Mouse (Mus musculus) liver, adult 2 months (tissue): ENCODE data around the gene Smc1b. TPM values are rescaled to one million over a fixed set of nuclear protein-coding genes. Genes with fewer than 3 reads are reported as not detected.

Experiments
- DNase-seq: peaks from one replicate; pipeline ENCODE4 v3.0.0-alpha.2; 2011; ENCODE audit warnings: low read depth, low spot score; ENCODE audit errors: extremely low read depth
- H3K27ac ChIP-seq: fragments of 200-500 bp; replicated peaks from 2 replicates; pipeline ENCODE4 v1.5.1; 2012; ENCODE audit warnings: low read depth, mild to moderate bottlenecking, control low read depth, inconsistent platforms, low read length; ENCODE audit not compliant: insufficient read depth
- H3K27me3 ChIP-seq: fragments of 200-500 bp; 2 replicates; pipeline ENCODE4 v1.6.1; 2012; ENCODE audit warnings: mild to moderate bottlenecking, moderate library complexity, low read length, inconsistent platforms; ENCODE audit not compliant: control insufficient read depth, insufficient read depth
- H3K36me3 ChIP-seq: fragments of 200-500 bp; 2 replicates; pipeline ENCODE4 v1.6.1; 2012; ENCODE audit warnings: low read length, inconsistent platforms; ENCODE audit not compliant: control insufficient read depth, insufficient read depth
- H3K4me1 ChIP-seq: fragments of 200-500 bp; 2 replicates; pipeline ENCODE4 v1.6.1; 2011; ENCODE audit warnings: low read length; ENCODE audit not compliant: control insufficient read depth, insufficient read depth
- H3K4me3 ChIP-seq: fragments of 200-500 bp; 2 replicates; pipeline ENCODE4 v1.5.1; 2011; ENCODE audit warnings: low read depth, mild to moderate bottlenecking, control low read depth, low read length, moderate library complexity; ENCODE audit not compliant: insufficient read depth
- H3K79me2 ChIP-seq: fragments of 200-500 bp; 2 replicates; pipeline ENCODE4 v1.6.1; 2012; ENCODE audit warnings: inconsistent platforms, mild to moderate bottlenecking, low read length, moderate library complexity; ENCODE audit not compliant: control insufficient read depth, insufficient read depth
- H3K9ac ChIP-seq: fragments of 200-500 bp; 2 replicates; pipeline ENCODE4 v1.6.1; 2012; ENCODE audit warnings: low read depth, mild to moderate bottlenecking, control low read depth, inconsistent platforms, low read length
- CTCF ChIP-seq: fragments of 200-500 bp; IDR thresholded peaks from 2 replicates; pipeline ENCODE4 v1.5.1; 2011; ENCODE audit warnings: low read depth, low read length, control low read depth
- POLR2A ChIP-seq: fragments of 200-500 bp; IDR thresholded peaks from 2 replicates; pipeline ENCODE4 v1.6.1; 2011; ENCODE audit warnings: low read length, control low read depth; ENCODE audit not compliant: insufficient read depth; ENCODE audit errors: extremely low read depth
- WGBS: fragments of 180-500 bp; shearing (Covaris S2); methylation state at CpG from one replicate; pipeline ENCODE4 v1.1.7; 2018; 5-methylcytosine and 5-hydroxymethylcytosine counted together
- polyA plus RNA-seq: library from polyadenylated mRNA; depleted of rRNA; stranded (reverse); fragments of >200 nt; gene quantifications from 2 replicates; pipeline ENCODE4 v1.2.3, GENCODE M21; 2012
- total RNA-seq: library from RNA; depleted of rRNA; stranded (reverse); fragments of >200 nt; gene quantifications from 2 replicates; pipeline ENCODE4 v1.2.3, GENCODE M21; 2014

Gene Smc1b
- total and polyA plus RNA-seq, 2 experiments: 0.01 to 2.5 TPM

DNA sequence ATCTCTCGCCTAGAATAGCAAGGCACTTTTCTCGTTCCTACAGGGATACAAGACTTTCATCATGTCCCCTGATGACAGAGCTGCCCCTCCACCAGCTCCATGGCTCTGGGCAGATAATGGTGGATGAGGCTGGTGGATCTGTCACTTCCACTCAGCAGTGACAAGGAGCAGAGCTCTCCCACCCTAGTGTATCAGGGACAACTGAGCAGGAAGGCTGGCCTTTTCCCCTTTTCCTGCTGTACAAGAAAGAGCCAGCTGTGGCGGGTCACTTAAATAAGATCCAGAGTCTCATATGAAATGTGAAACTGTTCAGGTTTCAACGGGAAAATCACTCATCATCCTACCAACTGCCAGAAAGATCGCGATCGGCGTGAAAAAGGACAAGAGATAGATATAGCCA is 41.7 kb upstream of the Smc1b start:
- Histone ChIP-seq H3K4me1 (no peaks in the 10 kb centered on the region), H3K36me3 (no peaks in the 10 kb centered on the region), H3K27me3 (no peaks in the 10 kb centered on the region), H3K79me2 (no peaks in the 10 kb centered on the region), H3K27ac (no peak overlapping the region), H3K4me3 (no peak overlapping the region), H3K9ac (no peak overlapping the region)
- TF ChIP-seq CTCF: no peak
- TF ChIP-seq POLR2A: no peak
- WGBS: 82% methylated on average over 8 of the region's 8 CpGs
- no peak for DNase-seq

DNA sequence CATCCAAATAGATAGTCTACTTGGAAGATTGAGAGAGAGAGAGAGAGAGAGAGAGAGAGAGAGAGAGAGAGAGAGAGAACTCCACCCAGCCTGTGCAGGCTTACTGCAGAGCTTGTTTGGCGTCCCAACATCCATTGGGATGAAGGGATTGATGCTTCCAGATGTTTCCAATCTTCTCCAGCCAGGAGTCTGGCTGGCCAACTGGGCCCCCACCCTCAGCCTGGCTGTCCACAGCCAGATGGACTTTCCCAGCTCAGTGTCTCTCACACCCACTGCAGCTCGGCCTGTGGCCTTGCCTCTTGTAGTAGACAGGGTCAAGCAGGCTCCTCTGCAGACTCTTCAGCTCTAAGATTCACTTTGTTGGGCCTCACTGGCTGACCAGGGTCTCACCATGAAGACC is 40.3 kb upstream of the Smc1b start:
- no peak for TF ChIP-seq POLR2A
- no peak for TF ChIP-seq CTCF
- H3K4me1 ChIP-seq: no peaks in the 10 kb centered on the region
- WGBS: 81% methylated on average over 2 of the region's 2 CpGs
- no peak overlapping the region for H3K27ac ChIP-seq
- no peak for DNase-seq
- no peaks in the 10 kb centered on the region for H3K79me2 ChIP-seq
- no peak overlapping the region for H3K9ac ChIP-seq
- H3K27me3 ChIP-seq: no peaks in the 10 kb centered on the region
- H3K36me3 ChIP-seq: no peaks in the 10 kb centered on the region
- no peak overlapping the region for H3K4me3 ChIP-seq

GRCm38 (mm10) chr15:85167086-85167679 is 35.4 kb upstream of the Smc1b start:
- WGBS: 71% methylated on average over 12 of the region's 12 CpGs

GRCm38 (mm10) chr15:85166433-85166933 is 34.7 kb upstream of the Smc1b start:
- H3K27ac ChIP-seq: no peak overlapping the region
- WGBS: 79% methylated on average over 11 of the region's 11 CpGs
- no peaks in the 10 kb centered on the region for H3K27me3 ChIP-seq
- no peaks in the 10 kb centered on the region for H3K36me3 ChIP-seq
- TF ChIP-seq CTCF: no peak
- TF ChIP-seq POLR2A: no peak
- H3K9ac ChIP-seq: no peak overlapping the region
- H3K79me2 ChIP-seq: no peaks in the 10 kb centered on the region
- no peak overlapping the region for H3K4me3 ChIP-seq
- DNase-seq: no peak
- H3K4me1 ChIP-seq: no peaks in the 10 kb centered on the region

More at GRCm38 (mm10) chr15:85167086-85167679, 35.4 kb upstream of the Smc1b start:
- no peaks in the 10 kb centered on the region for H3K4me1 ChIP-seq
- H3K27ac ChIP-seq: no peak overlapping the region
- no peaks in the 10 kb centered on the region for H3K27me3 ChIP-seq
- no peak overlapping the region for H3K4me3 ChIP-seq
- no peaks in the 10 kb centered on the region for H3K36me3 ChIP-seq
- no peaks in the 10 kb centered on the region for H3K79me2 ChIP-seq
- DNase-seq: no peak
- H3K9ac ChIP-seq: no peak overlapping the region
- TF ChIP-seq CTCF: no peak
- no peak for TF ChIP-seq POLR2A

DNA sequence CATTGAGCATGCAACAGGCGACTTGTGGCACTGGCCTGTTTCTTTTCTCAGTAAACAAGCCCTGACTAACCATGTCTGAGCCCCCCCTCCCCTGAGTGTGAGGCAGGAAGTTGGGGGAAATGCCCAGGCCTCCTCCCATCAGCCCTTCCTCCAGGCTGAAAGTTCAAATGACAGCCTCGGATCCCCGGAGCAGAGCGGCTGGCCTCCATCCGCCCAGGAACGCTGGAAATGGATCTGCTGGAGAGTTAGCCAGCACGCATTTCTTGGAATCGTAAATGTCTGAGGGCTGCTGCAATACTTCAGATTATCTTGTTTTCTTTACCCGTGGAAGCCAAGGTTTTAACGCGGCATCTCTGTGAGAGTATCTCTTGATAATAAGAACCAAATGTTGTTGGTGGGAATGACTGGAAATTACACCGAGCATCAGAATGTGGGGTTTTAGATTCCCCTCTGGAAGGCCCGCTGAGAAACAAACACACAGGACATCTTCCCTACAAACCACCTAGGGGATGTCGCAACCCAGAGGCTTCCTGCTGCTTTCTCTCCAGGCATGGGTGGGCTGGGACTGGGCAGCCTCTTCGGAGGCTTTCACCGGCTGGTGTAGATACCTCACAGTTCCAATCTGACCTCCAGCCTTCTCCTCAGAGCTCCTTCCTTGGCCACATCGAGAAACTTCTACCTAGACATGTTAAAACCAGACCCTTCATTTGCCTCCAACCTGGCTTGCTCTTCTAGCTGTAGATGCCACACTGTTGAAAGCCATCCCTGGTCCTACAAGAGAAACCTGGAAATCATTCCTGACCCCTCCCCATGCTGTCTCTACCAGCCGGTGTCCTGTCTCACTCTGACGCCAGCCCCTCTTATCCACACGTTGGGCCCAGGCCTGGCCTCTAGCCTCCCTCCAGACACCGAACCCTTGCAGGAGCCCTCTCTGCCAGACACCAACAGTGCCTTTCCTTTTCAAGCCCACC is 31.2 kb upstream of the Smc1b start:
- Histone ChIP-seq H3K27ac (no peak overlapping the region), H3K36me3 (no peaks in the 10 kb centered on the region), H3K79me2 (no peaks in the 10 kb centered on the region), H3K9ac (no peak overlapping the region), H3K4me3 (no peak overlapping the region), H3K4me1 (no peaks in the 10 kb centered on the region), H3K27me3 (no peaks in the 10 kb centered on the region)
- no peak for DNase-seq
- TF ChIP-seq POLR2A: no peak
- no peak for TF ChIP-seq CTCF
- WGBS: 62% methylated on average over 21 of the region's 21 CpGs

- no peak for DNase-seq
- Histone ChIP-seq H3K27ac (no peak overlapping the region), H3K4me1 (no peaks in the 10 kb centered on the region), H3K27me3 (no peaks in the 10 kb centered on the region), H3K9ac (no peak overlapping the region), H3K79me2 (no peaks in the 10 kb centered on the region), H3K4me3 (no peak overlapping the region), H3K36me3 (no peaks in the 10 kb centered on the region)
- no peak for TF ChIP-seq CTCF
Observed at GRCm38 (mm10) chr15:85161416-85161815, 29.7 kb upstream of the Smc1b start.
